Comparison of ENCODE assay signal across 26 mouse cellular contexts in genomic region chr7:3422051-3422450, GRCm38 (mm10). TPM values are rescaled to one million over a fixed set of nuclear protein-coding genes. Genes with fewer than 3 reads are reported as not detected.
DNase-seq lines count a peak whose midpoint lies in the region; ATAC-seq and TF ChIP-seq lines count a peak whose summit lies in the region.
"Had no signal": no experiment of that assay in that cellular context is flagged by ENCODE, and none has a peak within 500 bp of the region (broad histone marks: within the 10 kb centered on the region; RNA-seq: fewer than 3 reads in every experiment).

No protein-coding gene starts in this region.

- H3K9ac ChIP-seq in CH12.LX (ENCODE audit: insufficient read depth, low read depth): no peak overlapping the region
- H3K9ac ChIP-seq in liver, postnatal 0 days (replicated peaks): no peak overlapping the region
- H3K9ac ChIP-seq: embryonic facial prominence, embryonic 12.5 days; hindbrain, embryonic 12.5 days had no signal

- H3K36me3 ChIP-seq in CH12.LX (replicated peaks in 1 of 2; ENCODE audit: control insufficient read depth in 1 of 2, insufficient read depth in 1 of 2, low read length in 1 of 2): no peaks in the 10 kb centered on the region
- H3K36me3 ChIP-seq in liver, postnatal 0 days (replicated peaks; ENCODE audit: insufficient read depth, low read length): no peaks in the 10 kb centered on the region
- H3K36me3 ChIP-seq: embryonic facial prominence, embryonic 12.5 days; hindbrain, embryonic 12.5 days; midbrain, embryonic 10.5 days had no signal

- H3K4me1 ChIP-seq in CH12.LX (ENCODE audit: control insufficient read depth in 1 of 2, insufficient read depth in 2 of 2): peaks cover 0 to 4% of the 10 kb centered on the region in 2 experiments; a peak in 1 of 4 replicates
- no peaks in the 10 kb centered on the region for H3K4me1 ChIP-seq in liver, postnatal 0 days (ENCODE audit: insufficient read depth)
- H3K4me1 ChIP-seq: embryonic facial prominence, embryonic 12.5 days had no signal

- TF ChIP-seq CTCF in layer of hippocampus, adult 2 months (conservative IDR thresholded peaks at IDR 0.05): no peak
- TF ChIP-seq CTCF in CH12.LX (conservative IDR thresholded peaks at IDR 0.05 in 1 of 2, IDR thresholded peaks at IDR 0.05 in 1 of 2; ENCODE audit: low read depth in 2 of 2, low read length in 2 of 2): no peak
- no peak for TF ChIP-seq CTCF in liver, postnatal 0 days (IDR thresholded peaks at IDR 0.05; ENCODE audit: low read depth)

- dilution Hi-C loops in CH12.LX (cut with MboI; ENCODE audit: extremely low pct_ligation_motif_present, extremely low pct_unique_long_range_greater_than_20kb, low sequenced_read_pairs): no loop called here

- no peaks in the 10 kb centered on the region for H3K9me3 ChIP-seq in CH12.LX (replicated peaks; ENCODE audit: low read length)
- no peaks in the 10 kb centered on the region for H3K9me3 ChIP-seq in liver, postnatal 0 days (ENCODE audit: low read length)
- H3K9me3 ChIP-seq: embryonic facial prominence, embryonic 12.5 days; hindbrain, embryonic 12.5 days; midbrain, embryonic 10.5 days had no signal

- no peak for TF ChIP-seq POLR2A in CH12.LX (IDR thresholded peaks at IDR 0.05; ENCODE audit: low read depth, low read length)

- no peak for TF ChIP-seq EP300 in CH12.LX (IDR thresholded peaks at IDR 0.05; ENCODE audit: low read length)
- TF ChIP-seq EP300 in liver, postnatal 0 days (IDR thresholded peaks at IDR 0.05; ENCODE audit: low read depth): no peak

- peak overlapping the region; percentile 3; the same call in 1 of the 2 replicates for H3K4me3 ChIP-seq in layer of hippocampus, adult 2 months
- H3K4me3 ChIP-seq in CH12.LX (replicated peaks in 1 of 3; ENCODE audit: low read depth in 2 of 3, low read length in 2 of 3, poor library complexity in 1 of 3): peak overlapping the region in 1 of 3 experiments; percentile 5
- H3K4me3 ChIP-seq in liver, postnatal 0 days (ENCODE audit: low read depth, low read length): no peak overlapping the region
- H3K4me3 ChIP-seq: embryonic facial prominence, embryonic 12.5 days; hindbrain, embryonic 12.5 days; left cerebral cortex, adult 2 months; midbrain, embryonic 10.5 days had no signal

- ATAC-seq in liver, postnatal 0 days: no peak
- ATAC-seq: activated CD4-positive, CD25-positive, alpha-beta regulatory T cell, adult 4 months; lung, postnatal 0 days had no signal

- DNase-seq in layer of hippocampus, adult 2 months (ENCODE audit: low spot score in 2 of 2): no peak
- no peak for DNase-seq in layer of hippocampus, postnatal 10 days (ENCODE audit: low spot score in 2 of 2)
- no peak for DNase-seq in CH12.LX (ENCODE audit: extremely low read depth)
- DNase-seq in brain, adult 2 months (ENCODE audit: low read depth, low spot score): peak; percentile 32
- DNase-seq in cerebellum, postnatal 4 days (ENCODE audit: low spot score in 2 of 2): no peak
- no peak for DNase-seq in lung, postnatal 14 days
- no peak for DNase-seq in liver, postnatal 0 days
- DNase-seq: adrenal gland, adult 8-10 months; cerebellum, adult 18-20 months; kidney, adult 11 months; kidney, postnatal 4 days; layer of hippocampus, adult 9-11 months; left cerebral cortex, postnatal 4 days; thymus, postnatal 14 days had no signal

- whole genome bisulfite sequencing in liver, postnatal 0 days (ENCODE audit: insufficient replicate concordance): 43% methylated on average over 7 of the region's 7 CpGs

- no peaks in the 10 kb centered on the region for H3K27me3 ChIP-seq in CH12.LX (replicated peaks)
- H3K27me3 ChIP-seq in liver, postnatal 0 days (ENCODE audit: insufficient read depth, low read length): peaks cover 51% of the 10 kb centered on the region

- no peaks in the 10 kb centered on the region for H3K79me2 ChIP-seq in CH12.LX (replicated peaks; ENCODE audit: control insufficient read depth, extremely low read depth, insufficient read depth, poor library complexity, severe bottlenecking)

- H3K27ac ChIP-seq in layer of hippocampus, adult 2 months: peak overlapping the region; percentile 95
- no peak overlapping the region for H3K27ac ChIP-seq in CH12.LX (ENCODE audit: insufficient read depth, low read depth)
- H3K27ac ChIP-seq in liver, postnatal 0 days (ENCODE audit: low read depth): no peak overlapping the region
- H3K27ac ChIP-seq: embryonic facial prominence, embryonic 12.5 days; hindbrain, embryonic 12.5 days; midbrain, embryonic 10.5 days had no signal

- TF ChIP-seq RAD21 in CH12.LX (IDR thresholded peaks at IDR 0.05; ENCODE audit: low read depth, low read length): no peak

- in situ Hi-C loops in CH12.LX (cut with MboI; ENCODE audit: low pct_ligation_motif_present, low pct_unique_long_range_greater_than_20kb, low sequenced_read_pairs): no loop called here

- H3K4me2 ChIP-seq in CH12.LX (ENCODE audit: insufficient read depth, low read depth, poor library complexity, severe bottlenecking): peak overlapping the region; percentile 47; the same call in 1 of the 2 replicates
- H3K4me2 ChIP-seq in liver, postnatal 0 days (ENCODE audit: low read depth, low read length): no peak overlapping the region
- H3K4me2 ChIP-seq: embryonic facial prominence, embryonic 12.5 days; hindbrain, embryonic 12.5 days had no signal

TF ChIP-seq in CH12.LX, 34 proteins besides CTCF, POLR2A, EP300 and RAD21:
- no peak for TF ChIP-seq POLR2AphosphoS2 (IDR thresholded peaks at IDR 0.05; ENCODE audit: low read depth, low read length)
- TF ChIP-seq MXI1 (IDR thresholded peaks at IDR 0.05; ENCODE audit: low read depth, low read length): no peak
- no peak for TF ChIP-seq ELF1 (IDR thresholded peaks at IDR 0.05; ENCODE audit: low read depth, low read length)
- TF ChIP-seq BHLHE40 (IDR thresholded peaks at IDR 0.05; ENCODE audit: low read depth, low read length): no peak
- TF ChIP-seq USF2 (conservative IDR thresholded peaks at IDR 0.05; ENCODE audit: low read depth, low read length): no peak
- TF ChIP-seq E2F4 (IDR thresholded peaks at IDR 0.05; ENCODE audit: insufficient replicate concordance, low read depth, low read length): no peak

RNA-seq across cellular contexts. Expression of gene Cacng6, which starts 1.9 kb away (rescaled TPM):
- total RNA-seq in layer of hippocampus, adult 2 months (2021): 1 to 10 TPM; 1.9 to 2.2 TPM
- 1 to 10 TPM in 1 of 2 experiments, under 1 TPM in 1; 0.56 to 1.2 TPM for total RNA-seq in layer of hippocampus, postnatal 10 days (2021)
- 0.13 TPM in 1 of 2 replicates, not detected in the other for total RNA-seq in CH12.LX (2012; rRNA removed)
- not detected in 2 replicates for total RNA-seq in CH12.LX (2014; rRNA removed)
- polyA plus RNA-seq in CH12.LX (2012; ENCODE audit: insufficient read length, low read depth): 0.19 TPM in 1 of 2 replicates, not detected in the other
- 0.30 TPM in 1 of 2 replicates, not detected in the other for polyA plus RNA-seq in liver, postnatal 0 days (2015; fragmentation: Nextera tagmentation; extraction: Ambion mirVana)
- total RNA-seq: common myeloid progenitor, adult 5-6 weeks; neutrophil, adult 5-6 weeks had no signal
- polyA plus RNA-seq: activated CD4-positive, CD25-positive, alpha-beta regulatory T cell, adult 4 months; liver, adult 2 months; lung, postnatal 0 days; midbrain, embryonic 10.5 days had no signal

RNA-seq across cellular contexts. Expression of gene Cacng8, which starts 31.6 kb away (rescaled TPM):
- total RNA-seq in layer of hippocampus, adult 2 months (2021): 100 to 1,000 TPM; 411 to 415 TPM
- 100 to 1,000 TPM; 294 to 302 TPM for total RNA-seq in layer of hippocampus, postnatal 10 days (2021)
- 0.50 and 0.51 TPM in 2 replicates for total RNA-seq in CH12.LX (2012; rRNA removed)
- total RNA-seq in CH12.LX (2014; rRNA removed): 0.43 and 0.51 TPM in 2 replicates
- polyA plus RNA-seq in CH12.LX (2012; ENCODE audit: insufficient read length, low read depth): 1.2 and 1.7 TPM in 2 replicates
- not detected in 2 replicates for polyA plus RNA-seq in liver, postnatal 0 days (2015; fragmentation: Nextera tagmentation; extraction: Ambion mirVana)
- total RNA-seq: common myeloid progenitor, adult 5-6 weeks; gastrocnemius, postnatal 4 days; liver, adult 2 months; neutrophil, adult 5-6 weeks had no signal
- polyA plus RNA-seq: activated CD4-positive, CD25-positive, alpha-beta regulatory T cell, adult 4 months; heart, postnatal 0 days; liver, adult 2 months; liver, embryonic 16.5 days had no signal

Comparison
In these comparisons a context has a peak if more than half of its experiments do, and no peak if none do; other contexts are left out.
1. RNA of gene Cacng8, which starts 31.6 kb away (total RNA-seq): 411 to 415 TPM in layer of hippocampus, adult 2 months and 294 to 302 TPM in layer of hippocampus, postnatal 10 days; 0.43 to 0.51 TPM in CH12.LX; every median in the first group is over 100 times any median in the second.